Mouse (Mus musculus): ENCODE results near the gene Glipr2. TPM values are rescaled to one million over a fixed set of nuclear protein-coding genes. Genes with fewer than 3 reads are reported as not detected.
A peak's percentile ranks its signal among the peaks of the same experiment; 100 is the strongest.

The Glipr2 gene
- 66.8 and 67.9 TPM in 2 replicates for polyA plus RNA-seq (2015; fragmentation: Nextera tagmentation; extraction: Ambion mirVana)

GRCm38 (mm10) chr4:43957292-43957845, at the start of gene Glipr2:
TSS of gene Glipr2 (plus strand) at chr4:43957401.
- WGBS: under 1% methylated on average over 42 of the region's 45 CpGs
- Histone ChIP-seq H3K36me3 (no peaks in the 10 kb centered on the region), H3K4me3 (peak within 1 kb of the TSS; percentile 55), H3K27ac (peak within 1 kb of the TSS; percentile 86), H3K4me2 (peak within 1 kb of the TSS; percentile 87), H3K4me1 (peaks cover 22% of the 10 kb centered on the region), H3K9me3 (no peaks in the 10 kb centered on the region; the same call in 1 of the 2 replicates), H3K27me3 (no peaks in the 10 kb centered on the region), H3K9ac (peak within 1 kb of the TSS; percentile 50)
- ATAC-seq (ENCODE audit: borderline replicate concordance, extremely low read depth, low FRiP score, low TSS enrichment): peak; percentile 95

- Histone ChIP-seq H3K4me1 (no peaks in the 10 kb centered on the region), H3K9me3 (no peaks in the 10 kb centered on the region), H3K36me3 (0 out of 2 replicates have a peak, but pooled peaks cover 14% of the 10 kb centered on the region), H3K4me2 (no peak overlapping the region), H3K9ac (no peak overlapping the region), H3K4me3 (no peak overlapping the region), H3K27me3 (no peaks in the 10 kb centered on the region), H3K27ac (no peak overlapping the region)
- 81% methylated on average over 5 of the region's 5 CpGs for WGBS
- no peak for ATAC-seq (ENCODE audit: borderline replicate concordance, extremely low read depth, low FRiP score, low TSS enrichment)
Measured at GRCm38 (mm10) chr4:43918221-43918620, 39.0 kb upstream of the Glipr2 start.

- H3K9ac ChIP-seq: no peak overlapping the region
- no peaks in the 10 kb centered on the region for H3K4me1 ChIP-seq
- no peak overlapping the region for H3K4me3 ChIP-seq
- peaks cover 16% of the 10 kb centered on the region; the same call in 1 of the 2 replicates for H3K36me3 ChIP-seq
- no peak for ATAC-seq (ENCODE audit: borderline replicate concordance, extremely low read depth, low FRiP score, low TSS enrichment)
- H3K4me2 ChIP-seq: no peak overlapping the region
- no peaks in the 10 kb centered on the region for H3K27me3 ChIP-seq
- 96% methylated on average over 1 of the region's 1 CpGs for WGBS
- H3K9me3 ChIP-seq: no peaks in the 10 kb centered on the region
- no peak overlapping the region for H3K27ac ChIP-seq
Measured at GRCm38 (mm10) chr4:43920602-43921001, 36.6 kb upstream of the Glipr2 start.

GRCm38 (mm10) chr4:43925125-43925524, 32.1 kb upstream of the Glipr2 start:
- no peak overlapping the region for H3K27ac ChIP-seq
- no peak overlapping the region for H3K4me2 ChIP-seq
- 82% methylated on average over 6 of the region's 6 CpGs for WGBS
- no peak overlapping the region for H3K4me3 ChIP-seq
- H3K27me3 ChIP-seq: no peaks in the 10 kb centered on the region
- H3K36me3 ChIP-seq: peaks cover 45% of the 10 kb centered on the region
- H3K9ac ChIP-seq: no peak overlapping the region
- no peaks in the 10 kb centered on the region for H3K9me3 ChIP-seq
- H3K4me1 ChIP-seq: no peaks in the 10 kb centered on the region
- no peak for ATAC-seq (ENCODE audit: borderline replicate concordance, extremely low read depth, low FRiP score, low TSS enrichment)

- WGBS: 7% methylated on average over 3 of the region's 3 CpGs
- H3K27me3 ChIP-seq: no peaks in the 10 kb centered on the region
- H3K4me3 ChIP-seq: no peak overlapping the region
- no peaks in the 10 kb centered on the region for H3K4me1 ChIP-seq
- ATAC-seq (ENCODE audit: borderline replicate concordance, extremely low read depth, low FRiP score, low TSS enrichment): peak; percentile 75; the same call in 1 of the 2 replicates
- peaks cover 50% of the 10 kb centered on the region for H3K36me3 ChIP-seq
- no peak overlapping the region for H3K9ac ChIP-seq
- no peak overlapping the region for H3K4me2 ChIP-seq
- no peak overlapping the region for H3K27ac ChIP-seq
- no peaks in the 10 kb centered on the region for H3K9me3 ChIP-seq
Measured at GRCm38 (mm10) chr4:43925779-43926178, 31.4 kb upstream of the Glipr2 start.

- no peak overlapping the region for H3K27ac ChIP-seq
- ATAC-seq (ENCODE audit: borderline replicate concordance, extremely low read depth, low FRiP score, low TSS enrichment): no peak
- H3K4me3 ChIP-seq: no peak overlapping the region
- no peaks in the 10 kb centered on the region for H3K4me1 ChIP-seq
- H3K9me3 ChIP-seq: no peaks in the 10 kb centered on the region
- H3K9ac ChIP-seq: no peak overlapping the region
- peaks cover 64% of the 10 kb centered on the region for H3K36me3 ChIP-seq
- WGBS: 92% methylated on average over 3 of the region's 3 CpGs
- no peaks in the 10 kb centered on the region for H3K27me3 ChIP-seq
- H3K4me2 ChIP-seq: no peak overlapping the region
Measured at GRCm38 (mm10) chr4:43927826-43928225, 29.4 kb upstream of the Glipr2 start.

GRCm38 (mm10) chr4:43931877-43932276, 25.3 kb upstream of the Glipr2 start:
- Histone ChIP-seq H3K4me1 (no peaks in the 10 kb centered on the region), H3K27ac (no peak overlapping the region), H3K4me2 (no peak overlapping the region), H3K9me3 (no peaks in the 10 kb centered on the region), H3K9ac (no peak overlapping the region), H3K27me3 (no peaks in the 10 kb centered on the region), H3K4me3 (no peak overlapping the region), H3K36me3 (peaks cover 59% of the 10 kb centered on the region)
- no peak for ATAC-seq (ENCODE audit: borderline replicate concordance, extremely low read depth, low FRiP score, low TSS enrichment)
- WGBS: 79% methylated on average over 4 of the region's 4 CpGs

GRCm38 (mm10) chr4:43936186-43936585, 21.0 kb upstream of the Glipr2 start:
- H3K4me1 ChIP-seq: no peaks in the 10 kb centered on the region
- H3K4me2 ChIP-seq: no peak overlapping the region
- no peak for ATAC-seq (ENCODE audit: borderline replicate concordance, extremely low read depth, low FRiP score, low TSS enrichment)
- 65% methylated on average over 4 of the region's 4 CpGs for WGBS
- H3K27ac ChIP-seq: no peak overlapping the region
- H3K27me3 ChIP-seq: no peaks in the 10 kb centered on the region
- H3K36me3 ChIP-seq: peaks cover 40% of the 10 kb centered on the region; the same call in 1 of the 2 replicates
- no peak overlapping the region for H3K4me3 ChIP-seq
- no peaks in the 10 kb centered on the region for H3K9me3 ChIP-seq
- no peak overlapping the region for H3K9ac ChIP-seq

GRCm38 (mm10) chr4:43936749-43937674, 20.2 kb upstream of the Glipr2 start:
- Histone ChIP-seq H3K9me3 (no peaks in the 10 kb centered on the region), H3K4me1 (no peaks in the 10 kb centered on the region), H3K4me2 (no peak overlapping the region), H3K4me3 (no peak overlapping the region), H3K36me3 (peaks cover 32% of the 10 kb centered on the region; the same call in 1 of the 2 replicates), H3K27me3 (no peaks in the 10 kb centered on the region), H3K9ac (no peak overlapping the region), H3K27ac (no peak overlapping the region)
- 68% methylated on average over 14 of the region's 14 CpGs for whole genome bisulfite sequencing
- peak; percentile 27; the same call in 1 of the 2 replicates for ATAC-seq (ENCODE audit: borderline replicate concordance, extremely low read depth, low FRiP score, low TSS enrichment)

- no peak overlapping the region for H3K4me2 ChIP-seq
- H3K27ac ChIP-seq: no peak overlapping the region
- no peak overlapping the region for H3K9ac ChIP-seq
- WGBS: 90% methylated on average over 5 of the region's 5 CpGs
- H3K4me1 ChIP-seq: no peaks in the 10 kb centered on the region
- no peak for ATAC-seq (ENCODE audit: borderline replicate concordance, extremely low read depth, low FRiP score, low TSS enrichment)
- no peak overlapping the region for H3K4me3 ChIP-seq
- H3K36me3 ChIP-seq: peaks cover 27% of the 10 kb centered on the region; the same call in 1 of the 2 replicates
- no peaks in the 10 kb centered on the region for H3K9me3 ChIP-seq
- H3K27me3 ChIP-seq: no peaks in the 10 kb centered on the region
Measured at GRCm38 (mm10) chr4:43941315-43941714, 15.9 kb upstream of the Glipr2 start.

- ATAC-seq (ENCODE audit: borderline replicate concordance, extremely low read depth, low FRiP score, low TSS enrichment): no peak
- H3K4me2 ChIP-seq: no peak overlapping the region
- H3K9me3 ChIP-seq: no peaks in the 10 kb centered on the region
- H3K4me1 ChIP-seq: no peaks in the 10 kb centered on the region
- WGBS: 85% methylated on average over 8 of the region's 8 CpGs
- no peaks in the 10 kb centered on the region for H3K27me3 ChIP-seq
- no peak overlapping the region for H3K9ac ChIP-seq
- H3K4me3 ChIP-seq: no peak overlapping the region
- no peak overlapping the region for H3K27ac ChIP-seq
- H3K36me3 ChIP-seq: peaks cover 22% of the 10 kb centered on the region; the same call in 1 of the 2 replicates
Measured at GRCm38 (mm10) chr4:43942421-43942820, 14.8 kb upstream of the Glipr2 start.

GRCm38 (mm10) chr4:43947571-43947970, 9.6 kb upstream of the Glipr2 start:
- Histone ChIP-seq H3K4me3 (no peak overlapping the region), H3K27me3 (no peaks in the 10 kb centered on the region), H3K36me3 (0 out of 2 replicates have a peak, but pooled peaks cover 5% of the 10 kb centered on the region), H3K4me1 (no peaks in the 10 kb centered on the region), H3K27ac (no peak overlapping the region), H3K9me3 (no peaks in the 10 kb centered on the region), H3K9ac (no peak overlapping the region), H3K4me2 (no peak overlapping the region)
- whole genome bisulfite sequencing: 95% methylated on average over 2 of the region's 2 CpGs
- ATAC-seq (ENCODE audit: borderline replicate concordance, extremely low read depth, low FRiP score, low TSS enrichment): no peak

Measured in lung, embryonic 15.5 days (tissue).